Mouse (Mus musculus) 416B (cell line): ENCODE results near the gene Ulk3.

Experiments
- DNase-seq: peaks from one replicate; pipeline ENCODE4 v3.0.0; 2011; ENCODE audit warnings: low read depth

Gene Ulk3

DNA sequence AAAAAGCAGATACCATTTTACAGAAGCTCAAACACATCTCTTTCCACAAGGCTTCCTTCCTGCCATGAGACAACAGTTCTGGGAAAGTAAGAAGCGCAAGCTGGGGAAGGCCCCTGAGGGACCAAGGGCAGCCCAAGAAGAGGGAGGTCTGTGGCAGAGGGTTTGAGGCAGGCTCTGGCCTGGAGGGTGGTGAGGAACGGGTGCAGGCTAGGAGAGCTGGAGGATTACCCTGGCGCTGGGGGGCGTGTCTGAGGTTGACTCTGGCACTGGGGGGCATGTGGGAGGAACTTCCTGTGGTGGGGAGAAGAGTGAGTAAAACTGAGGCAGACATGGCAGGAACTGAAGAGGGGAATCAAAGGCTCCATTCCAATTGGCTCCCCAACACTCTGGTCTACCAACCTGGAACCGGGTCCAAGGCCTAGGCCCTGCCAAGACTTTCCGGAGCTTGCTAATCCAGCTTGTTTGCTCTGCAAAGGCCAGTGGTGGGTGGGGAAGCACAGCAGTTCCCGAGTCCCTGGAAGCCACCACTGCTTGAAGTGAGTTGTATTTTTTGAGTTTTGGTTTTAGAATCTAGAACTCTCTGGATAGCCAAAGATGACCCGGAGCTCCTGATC, 28.4 kb downstream of the Ulk3 start:
- DNase-seq = peak; percentile 59

DNA sequence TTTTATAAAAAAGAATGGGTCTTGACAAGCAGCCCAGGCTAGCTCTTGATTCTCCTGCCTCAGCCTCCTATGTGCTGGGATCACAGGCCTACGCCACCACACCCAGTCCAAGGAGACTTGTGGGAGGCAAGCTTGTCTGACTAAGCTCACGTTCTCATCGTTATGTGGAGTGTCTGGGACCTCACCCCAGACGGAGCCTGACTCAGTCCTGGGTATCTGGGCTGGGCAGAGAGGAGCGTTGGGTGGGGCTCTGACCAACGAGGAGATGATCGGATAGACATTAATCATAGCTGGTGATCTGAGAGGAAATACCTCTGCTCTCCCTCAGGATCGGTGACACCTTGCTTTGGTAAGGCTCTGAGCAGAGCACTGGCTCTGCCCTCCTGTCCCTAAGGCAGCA, 29.6 kb downstream of the Ulk3 start:
- DNase-seq = no peak

DNA sequence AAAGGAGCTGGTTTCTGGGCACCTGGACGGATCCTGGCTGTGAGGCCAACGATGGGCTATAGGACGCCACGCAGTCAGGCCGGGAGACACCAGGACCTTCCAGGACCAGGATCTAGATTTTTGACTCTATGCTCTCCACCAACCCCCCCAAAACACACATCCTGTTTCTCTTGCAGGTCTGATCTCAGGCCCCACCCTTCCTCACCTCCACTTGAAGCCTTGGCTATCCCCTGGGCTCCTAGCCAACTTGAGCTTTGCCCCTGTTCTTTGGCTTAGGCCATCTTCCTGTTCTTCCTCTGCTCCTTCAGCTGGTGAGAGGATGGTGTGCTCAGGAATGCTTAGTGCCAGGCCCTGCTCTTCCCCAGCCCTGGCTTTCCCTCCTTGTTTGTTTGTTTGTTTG, 31.4 kb downstream of the Ulk3 start, which contains the start of gene Lman1l:
TSS of gene Lman1l (minus strand) at position 101 of the 400 bp plus-strand sequence.
- no peak for DNase-seq

DNA sequence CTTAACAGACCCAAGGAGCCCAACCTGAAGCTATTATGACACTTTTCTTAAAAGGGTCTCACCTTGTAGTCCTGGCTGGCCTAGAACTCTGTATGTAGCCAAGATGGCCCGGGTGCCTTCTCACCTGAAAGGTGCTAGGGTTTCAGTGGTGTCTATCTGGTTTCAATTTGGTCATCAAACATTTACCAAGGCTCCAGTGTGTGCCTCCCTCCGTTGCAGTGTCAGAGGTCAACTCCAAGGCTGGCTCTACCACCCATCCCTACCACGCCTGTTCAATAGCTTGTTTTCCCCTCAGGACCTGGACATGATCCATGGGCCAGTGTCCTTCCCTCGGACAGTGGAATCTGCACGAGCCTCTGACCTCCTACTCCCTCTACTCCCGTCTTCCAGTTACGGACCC, 35.0 kb downstream of the Ulk3 start:
- no peak for DNase-seq

DNA sequence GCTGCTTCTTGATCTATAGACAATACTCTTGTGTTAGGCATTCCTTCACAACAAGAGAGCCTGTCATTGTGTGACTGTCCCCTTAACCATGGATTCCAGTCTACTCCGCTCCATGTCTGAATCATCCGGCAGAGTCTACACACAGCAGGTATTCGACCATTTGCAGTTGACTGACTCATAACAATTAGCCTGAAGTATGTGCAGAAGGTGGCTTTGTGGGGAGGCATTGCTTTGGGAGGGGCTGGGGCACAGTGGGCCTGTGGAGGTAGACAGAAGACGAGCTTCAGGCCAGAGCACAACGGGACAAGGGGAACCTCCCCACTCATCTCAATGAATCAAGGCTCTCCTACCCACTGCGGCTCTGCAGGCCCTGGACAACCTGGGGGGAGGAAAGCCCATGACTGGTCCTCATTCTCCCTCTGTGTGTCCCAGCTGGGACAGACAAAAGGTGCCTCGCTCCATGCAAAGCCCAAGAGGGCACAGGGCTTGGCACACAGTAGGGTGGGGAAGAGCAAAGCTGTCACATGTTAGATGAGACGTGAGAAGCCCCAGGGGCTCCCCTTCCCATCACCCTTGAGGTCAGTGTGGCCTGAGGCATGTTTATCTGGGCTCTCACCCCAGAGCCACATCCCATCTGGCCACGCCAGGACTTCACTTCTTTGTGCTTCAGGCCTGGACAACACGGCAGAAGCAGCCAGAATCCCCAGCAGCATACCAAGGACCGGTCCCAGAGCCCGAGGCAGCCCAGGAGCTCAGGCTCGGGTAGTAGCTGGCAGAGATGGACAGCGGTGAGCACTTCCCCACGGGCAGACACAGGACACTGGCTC, 36.6 kb downstream of the Ulk3 start:
- no peak for DNase-seq

DNA sequence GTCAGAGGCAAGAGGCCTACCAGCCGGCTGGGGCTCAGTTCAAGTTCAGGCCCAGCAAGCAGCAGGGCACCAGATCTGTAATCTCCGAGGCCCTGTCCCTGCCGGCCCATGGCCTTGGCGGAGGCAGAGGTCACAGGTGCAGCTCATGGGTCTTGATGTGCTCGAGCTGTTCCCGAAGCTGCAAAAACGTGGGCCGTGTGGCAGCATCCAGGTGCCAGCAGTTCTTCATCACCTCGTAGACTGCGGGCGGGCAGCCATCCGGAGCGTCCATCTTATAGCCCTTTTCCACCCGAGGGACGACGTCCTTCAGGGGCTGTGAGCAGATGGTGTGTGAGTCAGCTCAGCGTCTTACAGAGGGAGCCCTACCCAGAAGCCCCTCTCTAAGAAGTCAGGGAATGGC, 37.9 kb downstream of the Ulk3 start:
- DNase-seq = no peak

DNA sequence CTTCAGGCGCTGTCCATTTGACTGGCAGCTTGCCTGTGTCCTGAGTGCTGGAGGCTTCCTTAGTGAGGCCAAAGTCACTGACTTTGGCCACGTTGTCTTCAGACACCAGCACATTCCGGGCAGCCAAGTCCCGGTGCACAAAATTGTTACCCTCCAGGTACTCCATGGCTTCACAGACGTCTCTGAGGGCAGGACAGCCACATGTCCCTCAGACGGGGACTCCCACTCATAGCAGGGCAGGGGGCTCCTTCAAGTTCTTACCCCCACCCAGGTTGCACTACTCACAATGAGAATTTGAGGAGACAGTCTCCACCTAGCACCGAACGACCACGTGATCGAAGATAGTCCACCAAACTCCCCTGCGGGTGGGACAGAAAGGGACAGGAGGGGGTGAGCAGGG, 38.6 kb downstream of the Ulk3 start:
- DNase-seq = no peak

DNA sequence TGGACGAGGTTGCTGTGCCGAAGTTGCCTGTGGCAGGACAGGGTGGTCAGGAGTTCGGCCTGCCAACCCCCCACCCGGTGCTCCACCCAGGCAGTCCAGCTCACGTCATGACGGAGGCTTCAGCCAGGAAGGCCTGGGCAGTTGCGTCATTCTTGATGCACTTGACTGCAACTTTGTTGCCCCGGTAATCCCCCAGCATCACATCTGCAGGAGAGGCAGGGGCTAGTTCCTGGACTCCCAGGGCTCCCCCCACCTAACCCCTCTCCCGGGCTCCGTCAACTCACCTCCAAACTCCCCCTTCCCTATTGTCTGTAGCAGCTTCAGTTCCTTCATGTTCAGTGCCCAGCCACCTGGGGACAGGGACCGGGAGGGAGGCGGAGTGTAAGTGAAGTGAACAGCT, 39.5 kb downstream of the Ulk3 start:
- DNase-seq = no peak

DNA sequence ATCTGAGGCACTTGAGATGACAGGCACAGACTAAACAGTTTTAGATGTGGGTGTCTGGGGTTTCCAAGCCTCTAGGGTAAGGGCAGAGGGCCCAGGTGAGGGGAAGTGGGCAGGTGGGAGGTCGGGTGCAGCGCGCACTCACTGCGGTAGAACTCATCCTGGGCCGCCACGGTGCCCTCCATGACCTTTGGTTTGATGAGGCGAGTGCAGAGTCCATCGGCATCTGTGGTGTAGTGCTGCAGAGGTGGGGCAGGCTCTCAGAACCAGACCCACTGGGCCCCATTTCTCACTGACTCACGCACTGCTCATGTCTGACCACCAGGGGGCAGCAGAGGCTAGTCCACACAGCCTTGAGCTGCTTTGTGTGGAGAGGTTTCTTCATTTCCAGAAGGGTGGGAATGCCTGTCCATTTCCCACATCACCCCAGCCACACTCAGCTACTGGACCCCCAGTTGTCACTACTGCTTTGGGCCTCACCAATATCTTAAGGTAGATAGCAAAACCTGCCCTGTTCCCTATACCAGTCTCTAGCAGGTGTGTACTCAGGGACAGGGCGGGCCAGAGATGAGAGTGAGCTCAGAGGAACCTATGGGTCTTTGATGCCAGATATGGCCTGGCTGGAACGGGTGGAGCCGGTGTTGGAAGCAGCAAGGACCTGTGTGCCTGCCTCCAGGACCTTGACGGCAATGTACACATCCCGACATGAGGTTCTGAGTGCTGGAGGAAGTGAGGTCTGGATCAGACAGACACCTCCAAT, 40.0 kb downstream of the Ulk3 start:
- peak; percentile 64 for DNase-seq

DNA sequence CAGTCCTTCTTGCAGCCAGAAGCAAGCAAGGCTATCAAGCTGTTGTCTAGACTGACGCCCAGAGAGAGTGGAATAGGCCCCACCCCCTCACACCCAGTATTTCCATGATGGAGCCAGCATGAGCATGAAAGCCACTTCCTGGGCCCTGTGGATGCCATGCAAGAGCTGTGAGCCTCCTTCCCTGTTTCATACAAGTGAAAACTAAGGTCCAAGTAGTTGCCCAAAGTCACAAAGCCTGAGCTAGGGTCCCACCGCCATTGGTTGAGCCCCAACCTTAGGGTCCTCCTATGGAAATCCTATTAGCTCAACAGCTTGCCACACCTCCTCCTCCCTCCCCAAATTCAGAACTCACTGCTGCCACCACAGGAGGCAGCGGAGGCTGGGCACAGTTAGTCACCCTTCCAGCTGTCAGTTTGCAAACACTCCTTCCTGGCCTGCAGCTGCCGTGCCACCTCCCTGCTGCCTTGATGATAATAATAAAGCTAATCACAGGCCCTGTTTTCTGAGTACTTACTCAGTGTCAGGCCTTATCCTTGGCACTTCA, 44.3 kb downstream of the Ulk3 start:
- DNase-seq = peak; percentile 76

DNA sequence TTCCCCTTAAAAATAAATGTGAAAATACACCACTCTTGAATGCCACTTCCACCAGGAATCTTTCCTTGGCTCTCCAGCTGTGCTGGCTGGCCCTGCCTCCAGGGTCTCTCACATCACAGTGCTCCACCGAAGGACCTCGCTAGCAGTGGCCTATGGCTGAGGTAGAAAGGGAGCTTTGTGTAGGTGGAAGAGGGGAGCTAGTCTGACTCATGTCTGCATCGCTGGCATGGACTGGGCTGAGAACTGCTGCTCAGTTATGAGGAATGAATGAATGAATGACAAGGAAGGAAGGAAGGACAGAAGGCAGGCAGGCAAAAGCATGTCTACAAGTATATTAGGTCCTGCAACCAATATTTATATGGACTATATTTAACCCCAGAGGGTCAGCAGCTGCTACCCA, 48.0 kb downstream of the Ulk3 start:
- no peak for DNase-seq

DNA sequence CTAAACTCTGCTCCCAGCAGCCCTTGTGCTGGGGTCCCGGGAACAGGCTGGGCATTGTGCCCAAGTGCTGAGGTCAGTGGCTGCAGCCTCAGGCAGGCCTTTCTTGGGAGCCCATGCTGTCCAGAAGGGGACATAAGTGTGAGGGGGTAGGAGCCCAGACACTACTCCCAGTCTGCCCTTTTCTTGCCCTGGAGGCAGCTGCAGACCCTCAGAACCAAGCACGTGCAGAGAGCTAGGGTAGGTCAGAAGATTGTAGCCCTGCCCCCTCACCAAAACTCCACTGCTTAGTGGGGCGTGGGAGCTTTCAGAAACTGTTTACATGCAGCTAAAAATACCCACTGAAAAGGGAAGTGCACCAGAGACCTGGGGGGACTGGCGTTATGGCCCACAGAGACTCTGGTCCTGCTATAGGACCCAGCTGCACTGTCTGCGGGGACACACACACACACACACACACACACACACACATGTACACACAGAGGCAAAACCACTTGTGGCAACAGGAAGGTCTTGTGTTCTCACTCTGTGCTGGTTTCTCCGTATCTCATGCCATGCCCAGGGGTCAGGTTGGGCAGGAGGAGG, 48.6 kb downstream of the Ulk3 start:
- peak; percentile 84 for DNase-seq

DNA sequence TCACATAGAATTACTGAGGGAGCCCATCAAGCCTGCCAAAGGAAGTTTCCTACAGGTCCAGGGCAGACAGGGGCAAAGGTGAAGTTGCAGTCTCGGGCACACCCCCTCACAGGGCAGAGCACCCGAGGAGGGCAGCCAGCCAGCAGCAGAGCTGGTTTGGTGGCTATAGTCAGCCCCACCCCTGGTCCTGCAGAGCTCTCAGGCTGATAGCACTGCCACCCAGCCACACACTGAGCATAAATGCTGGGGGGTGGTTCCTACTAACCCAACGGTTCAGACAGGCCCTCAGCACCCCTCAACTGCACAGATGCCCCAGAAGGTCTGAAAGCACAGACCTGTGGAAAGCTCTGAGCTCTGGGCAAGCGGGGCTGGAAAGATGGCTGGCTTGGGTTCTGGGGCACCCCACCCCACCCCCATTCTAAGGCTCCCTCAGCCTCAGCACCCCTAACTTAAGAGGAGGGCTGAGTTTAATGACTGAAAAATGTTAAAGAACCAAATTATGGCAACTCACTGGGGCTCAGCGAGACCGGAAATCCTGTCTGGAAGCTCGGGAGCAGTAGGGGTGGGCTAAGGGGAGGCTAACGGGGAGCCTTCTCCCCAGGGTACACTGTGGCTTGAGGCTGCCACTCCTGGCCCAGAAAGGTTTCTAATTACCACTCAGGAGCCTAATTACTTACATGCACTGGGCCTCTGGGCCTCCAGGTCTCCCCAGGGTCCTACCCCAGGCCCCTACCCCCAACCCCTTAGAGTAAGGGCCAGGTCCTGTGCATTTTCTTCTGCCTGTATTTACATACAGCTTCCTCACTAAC, 49.6 kb downstream of the Ulk3 start:
- peak; percentile 58 for DNase-seq

DNA sequence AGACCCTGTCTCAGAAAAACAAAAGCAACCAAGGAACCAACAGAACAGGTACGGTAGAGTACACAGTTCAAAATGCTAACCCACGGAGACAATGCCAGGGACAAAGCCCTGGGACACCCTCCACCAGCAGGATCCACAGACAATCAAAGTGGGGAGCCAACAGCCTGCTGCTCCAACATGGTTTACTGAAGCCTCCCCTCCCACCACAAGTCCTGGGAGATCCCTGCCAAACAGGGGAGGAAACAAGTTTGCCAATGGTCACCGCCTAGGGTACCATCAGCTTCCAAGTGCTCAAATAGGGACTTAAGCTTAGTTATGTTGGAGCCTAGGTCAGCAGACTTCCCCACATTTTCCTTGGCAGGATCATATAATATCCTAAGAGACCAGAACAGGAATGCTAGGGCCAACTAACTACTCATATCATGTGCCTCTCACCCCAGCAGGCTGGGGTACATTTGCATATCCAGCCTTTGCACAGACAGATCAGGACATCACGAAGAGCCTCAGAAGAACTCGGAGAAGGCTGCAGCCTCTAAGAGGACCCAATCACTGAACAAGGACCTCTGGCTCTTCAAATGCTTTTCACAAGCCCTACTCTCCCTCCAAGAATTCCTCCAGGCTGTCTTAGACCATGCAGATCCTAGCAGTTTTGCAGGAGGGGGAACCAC, 50.5 kb downstream of the Ulk3 start:
- DNase-seq = no peak

DNA sequence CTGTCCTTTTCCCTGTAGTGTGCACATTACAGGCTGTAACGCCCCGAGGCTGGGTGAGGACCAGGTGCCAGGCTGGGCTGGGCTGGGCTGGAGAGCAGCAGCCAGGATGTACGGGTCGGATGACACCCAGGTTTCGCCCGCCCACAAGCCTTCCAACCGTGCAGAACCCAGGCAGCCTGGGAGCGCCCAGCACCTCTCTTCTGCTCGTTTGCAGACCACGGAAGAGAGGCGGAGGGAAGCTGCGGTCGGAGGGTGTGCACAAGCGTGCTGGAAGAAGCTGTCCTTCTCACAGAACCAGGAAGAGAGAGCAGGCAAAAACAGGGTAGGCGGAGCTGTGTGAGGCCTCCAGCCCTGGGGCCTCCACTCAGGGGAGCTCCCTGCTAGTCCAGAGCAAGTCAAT, 51.1 kb downstream of the Ulk3 start:
- peak; percentile 95 for DNase-seq

DNA sequence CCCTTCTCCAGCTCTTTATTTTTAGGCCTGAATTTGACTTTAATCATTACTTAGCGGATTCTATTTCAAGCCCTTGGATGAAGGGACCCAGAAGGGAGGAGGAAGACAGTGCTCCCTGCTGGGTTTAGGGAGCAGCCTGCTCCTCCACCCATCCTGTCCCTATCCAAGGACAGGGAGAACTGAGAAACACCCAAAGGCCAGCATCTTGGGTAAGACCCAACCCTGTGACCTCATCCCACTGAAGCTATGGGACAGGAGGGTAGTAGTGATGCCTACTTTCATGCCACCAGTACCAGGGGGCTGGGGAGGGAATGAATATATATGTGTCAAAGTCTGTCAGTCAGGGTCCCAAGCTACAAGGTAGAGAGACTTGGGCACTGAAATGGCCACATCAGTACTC, 51.8 kb downstream of the Ulk3 start:
- DNase-seq = no peak

DNA sequence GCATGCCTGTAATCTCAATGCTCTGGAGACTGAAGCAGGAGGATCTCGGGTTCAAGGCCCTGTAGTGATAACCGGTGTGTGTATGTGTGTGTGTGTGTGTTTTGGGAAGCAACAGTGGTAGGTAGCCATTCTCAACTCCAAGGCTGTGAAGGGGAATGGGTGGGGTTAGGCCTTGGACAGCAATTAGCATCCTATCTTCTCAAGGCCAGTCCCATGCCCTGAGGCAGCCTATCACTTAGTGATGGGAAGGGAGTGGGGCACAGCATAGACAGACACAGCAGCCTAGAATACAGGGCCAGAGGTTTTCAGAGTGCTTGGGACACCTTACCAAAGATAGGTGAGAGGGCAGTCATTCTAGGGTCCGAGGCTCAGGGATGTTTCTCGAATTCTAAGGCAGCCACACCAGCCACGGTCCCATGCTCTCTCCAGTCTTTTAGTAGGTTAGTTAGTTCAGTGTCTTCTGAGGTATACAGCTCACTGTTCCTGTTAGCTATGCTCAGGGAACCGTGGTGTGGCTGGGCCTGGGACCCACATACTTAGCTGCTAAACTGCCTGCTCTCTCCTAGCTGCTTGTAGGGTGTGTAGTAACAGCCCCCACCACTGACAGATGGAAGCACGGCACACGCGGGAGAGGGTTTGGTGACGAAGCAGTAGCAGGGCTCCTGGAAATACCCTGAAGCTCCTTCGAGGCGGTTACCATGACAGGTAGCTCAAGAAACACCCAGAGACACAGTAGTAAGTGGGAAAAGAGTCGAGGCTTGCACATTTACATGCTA, 52.7 kb downstream of the Ulk3 start:
- DNase-seq = no peak

DNA sequence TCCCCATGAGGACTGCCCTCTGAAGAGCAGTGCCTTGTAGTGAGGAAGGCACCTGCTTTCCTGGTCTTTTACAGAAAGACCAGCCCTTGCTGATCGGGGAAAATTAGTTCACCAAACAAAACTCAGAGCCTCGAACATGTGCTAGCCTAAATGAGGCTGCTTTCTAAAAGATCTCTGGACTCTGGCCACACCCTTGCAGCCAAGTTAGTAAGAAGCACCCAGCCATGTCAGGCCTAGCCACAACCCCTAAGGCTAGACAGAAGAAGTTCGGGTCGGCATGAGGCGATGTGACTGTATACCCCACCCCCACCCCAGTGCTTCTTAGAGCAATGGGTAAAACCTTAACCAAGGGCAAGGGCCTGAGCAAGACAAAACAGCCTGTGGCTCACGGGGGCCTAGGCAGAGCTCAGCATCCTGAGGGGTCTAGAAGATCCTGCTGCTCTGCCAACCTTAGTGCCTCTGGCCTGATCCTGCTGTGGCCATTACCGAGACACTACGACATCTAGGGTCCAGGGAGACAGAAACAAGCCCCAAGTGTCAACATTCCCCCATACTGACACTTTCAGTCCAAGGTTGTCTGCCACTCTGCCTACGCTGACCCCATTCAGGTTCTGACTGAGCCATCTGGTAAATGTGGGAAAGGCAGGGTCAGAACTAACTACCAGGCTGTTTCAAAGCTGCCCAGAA, 54.1 kb downstream of the Ulk3 start:
- DNase-seq = no peak

DNA sequence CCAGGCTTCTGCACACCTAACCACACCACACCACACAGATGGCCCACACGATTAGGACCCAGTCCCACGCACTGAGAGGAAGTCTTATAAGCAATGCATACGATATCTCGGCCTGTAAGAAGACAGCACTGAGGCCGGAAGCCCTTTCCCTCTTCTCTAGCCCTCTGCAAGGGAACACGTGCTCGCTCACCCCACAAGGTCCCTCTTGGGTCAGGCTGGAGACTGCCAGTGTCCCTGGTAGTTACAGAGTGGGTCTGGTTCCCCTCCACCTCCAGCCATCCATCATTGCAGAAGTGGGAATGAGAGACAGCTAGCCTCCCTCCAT, 54.6 kb downstream of the Ulk3 start:
- DNase-seq = peak; percentile 95
